Mouse (Mus musculus): Measurements from ENCODE around the gene Gm7849.
"Not testable (repeated sequence)": the region's sequence is repeated elsewhere in the genome, so short reads cannot be mapped to it uniquely, and the experiment has no call there.

Gene Gm7849

GRCm38 (mm10) chr8:21456460-21456859 lies at the start of gene Gm7849:
TSS of gene Gm7849 (minus strand) at chr8:21456560.
- DNase-seq = not testable (repeated sequence)

GRCm38 (mm10) chr8:21427111-21427510 lies 29.2 kb downstream of the Gm7849 start, which contains the start of gene Defa36:
TSS of gene Defa36 (plus strand) at chr8:21427411.
- DNase-seq = not testable (repeated sequence)
